Mouse (Mus musculus): ENCODE measurements around the gene Zbtb5. TPM values are rescaled to one million over a fixed set of nuclear protein-coding genes. Genes with fewer than 3 reads are reported as not detected.
"Not testable (repeated sequence)": the region's sequence is repeated elsewhere in the genome, so short reads cannot be mapped to it uniquely, and the experiment has no call there.

Zbtb5 gene
- polyA plus RNA-seq, 1 experiment from 2014 or later, result 8.3 TPM

DNA sequence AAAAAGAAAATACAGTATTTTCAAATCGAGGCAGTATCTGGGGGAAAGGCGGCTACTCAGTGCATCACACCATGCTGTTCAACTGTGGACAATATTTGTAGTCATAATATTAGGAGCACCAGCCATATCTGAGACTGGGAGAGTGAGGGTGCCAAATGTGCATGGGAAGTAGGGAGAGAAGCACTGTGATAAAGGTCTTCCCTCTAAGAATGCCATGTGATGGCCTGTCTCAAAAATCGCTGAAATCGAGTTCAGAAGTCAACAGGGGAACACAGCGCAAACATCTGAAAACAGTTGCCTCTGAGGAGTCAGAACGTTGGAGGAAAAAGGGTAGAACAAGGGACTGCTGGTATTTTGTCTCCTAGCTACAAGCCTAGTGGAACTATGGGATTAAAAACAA is 12.2 kb downstream of the Zbtb5 start:
- Histone ChIP-seq H3K4me2 (no peak overlapping the region), H3K36me3 (peaks cover 3% of the 10 kb centered on the region), H3K27me3 (replicated peaks) (no peaks in the 10 kb centered on the region), H3K27ac (no peak overlapping the region), H3K9ac (no peak overlapping the region), H3K4me3 (no peak overlapping the region), H3K9me3 (replicated peaks) (no peaks in the 10 kb centered on the region), H3K4me1 (peaks cover 37% of the 10 kb centered on the region)
- ATAC-seq, result no peak
- WGBS (ENCODE audit: insufficient replicate concordance), result 79% methylated on average over 6 of the region's 6 CpGs

- Histone ChIP-seq H3K4me2 (no peak overlapping the region), H3K9ac (no peak overlapping the region), H3K4me1 (peaks cover 56% of the 10 kb centered on the region), H3K4me3 (no peak overlapping the region), H3K9me3 (replicated peaks) (no peaks in the 10 kb centered on the region), H3K27ac (no peak overlapping the region), H3K36me3 (peaks cover 18% of the 10 kb centered on the region), H3K27me3 (replicated peaks) (no peaks in the 10 kb centered on the region)
- WGBS (ENCODE audit: insufficient replicate concordance), result 72% methylated on average over 3 of the region's 3 CpGs
- ATAC-seq, result no peak
Observed at GRCm38 (mm10) chr4:44998071-44998470, 14.1 kb downstream of the Zbtb5 start.

DNA sequence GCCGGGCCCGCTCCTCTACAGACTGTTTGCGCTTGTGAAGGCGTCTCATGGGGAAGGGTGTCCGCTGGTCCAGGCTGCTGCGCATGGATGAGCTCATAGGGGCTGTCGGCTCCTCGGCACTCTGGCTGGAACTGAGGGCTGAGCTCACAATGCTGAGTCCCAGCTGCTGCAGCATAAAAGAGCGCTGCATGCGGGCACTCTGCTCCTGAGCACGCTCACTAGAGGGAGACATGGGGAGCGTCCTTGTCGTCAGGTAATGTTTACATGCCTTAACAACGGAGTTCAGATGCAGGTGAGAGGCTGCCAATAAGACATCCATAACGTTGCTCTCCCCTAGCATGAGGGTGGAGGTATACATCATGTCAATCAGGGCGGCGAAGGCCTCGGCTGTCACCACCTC is 17.4 kb downstream of the Zbtb5 start:
- peak overlapping the region; percentile 6; the same call in 1 of the 2 replicates for H3K9ac ChIP-seq
- no peaks in the 10 kb centered on the region for H3K9me3 ChIP-seq (replicated peaks)
- H3K4me2 ChIP-seq, result peak overlapping the region; percentile 60
- peak overlapping the region; percentile 88 for H3K27ac ChIP-seq
- WGBS (ENCODE audit: insufficient replicate concordance), result 85% methylated on average over 18 of the region's 18 CpGs
- ATAC-seq, result no peak
- peaks cover 48% of the 10 kb centered on the region for H3K36me3 ChIP-seq
- H3K27me3 ChIP-seq (replicated peaks), result no peaks in the 10 kb centered on the region
- H3K4me1 ChIP-seq, result peaks cover 64% of the 10 kb centered on the region
- no peak overlapping the region for H3K4me3 ChIP-seq

DNA sequence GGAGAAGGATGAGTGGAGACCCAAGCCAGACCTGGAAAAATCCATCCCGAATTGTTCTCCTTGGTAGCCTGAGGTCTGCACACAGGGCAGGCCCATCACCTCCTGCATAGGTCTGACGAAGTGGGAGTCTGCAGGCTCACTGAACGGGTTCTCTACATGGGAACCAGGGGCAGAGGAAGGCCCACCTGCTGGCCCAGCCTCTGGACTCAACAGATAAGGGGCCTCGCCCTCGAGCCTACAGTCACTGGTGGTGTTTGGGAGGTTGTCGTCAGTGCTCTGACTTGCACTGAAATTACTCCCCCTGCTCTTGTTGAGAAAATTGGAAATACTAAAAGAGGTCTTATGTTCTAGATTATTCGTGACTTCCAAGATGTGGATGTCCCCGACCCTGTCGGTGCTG is 18.4 kb downstream of the Zbtb5 start:
- H3K9ac ChIP-seq, result peak overlapping the region; percentile 59
- peak; percentile 99 for ATAC-seq
- H3K4me3 ChIP-seq, result peak overlapping the region; percentile 0; the same call in 1 of the 2 replicates

GRCm38 (mm10) chr4:44993179-44993578 is 19.0 kb downstream of the Zbtb5 start:
- peak overlapping the region; percentile 88 for H3K27ac ChIP-seq
- peaks cover 64% of the 10 kb centered on the region for H3K36me3 ChIP-seq
- 86% methylated on average over 14 of the region's 14 CpGs for WGBS (ENCODE audit: insufficient replicate concordance)

More for the DNA sequence above, 18.4 kb downstream of the Zbtb5 start:
- Histone ChIP-seq H3K4me1 (peaks cover 57% of the 10 kb centered on the region), H3K36me3 (peaks cover 58% of the 10 kb centered on the region), H3K4me2 (peak overlapping the region; percentile 60), H3K9me3 (replicated peaks) (no peaks in the 10 kb centered on the region), H3K27ac (peak overlapping the region; percentile 88), H3K27me3 (replicated peaks) (no peaks in the 10 kb centered on the region)
- 43% methylated on average over 9 of the region's 9 CpGs for WGBS (ENCODE audit: insufficient replicate concordance)

GRCm38 (mm10) chr4:44992330-44992729 is 19.9 kb downstream of the Zbtb5 start:
- not testable (repeated sequence) for H3K9ac ChIP-seq; H3K4me3 ChIP-seq; H3K27me3 ChIP-seq (replicated peaks); H3K4me2 ChIP-seq; ATAC-seq; H3K9me3 ChIP-seq (replicated peaks)
- 88% methylated on average over 11 of the region's 11 CpGs for WGBS (ENCODE audit: insufficient replicate concordance)
- H3K27ac ChIP-seq, result 0 out of 2 replicates have a peak overlapping the region, but pooled peaks have one; percentile 48
- H3K4me1 ChIP-seq, result peaks cover 50% of the 10 kb centered on the region
- H3K36me3 ChIP-seq, result peaks cover 73% of the 10 kb centered on the region

More at GRCm38 (mm10) chr4:44993179-44993578, 19.0 kb downstream of the Zbtb5 start:
- H3K4me1 ChIP-seq, result peaks cover 56% of the 10 kb centered on the region
- H3K4me3 ChIP-seq; H3K9ac ChIP-seq; ATAC-seq; H3K9me3 ChIP-seq (replicated peaks); H3K27me3 ChIP-seq (replicated peaks): not testable (repeated sequence)
- H3K4me2 ChIP-seq, result peak overlapping the region; percentile 60; the same call in 1 of the 2 replicates

DNA sequence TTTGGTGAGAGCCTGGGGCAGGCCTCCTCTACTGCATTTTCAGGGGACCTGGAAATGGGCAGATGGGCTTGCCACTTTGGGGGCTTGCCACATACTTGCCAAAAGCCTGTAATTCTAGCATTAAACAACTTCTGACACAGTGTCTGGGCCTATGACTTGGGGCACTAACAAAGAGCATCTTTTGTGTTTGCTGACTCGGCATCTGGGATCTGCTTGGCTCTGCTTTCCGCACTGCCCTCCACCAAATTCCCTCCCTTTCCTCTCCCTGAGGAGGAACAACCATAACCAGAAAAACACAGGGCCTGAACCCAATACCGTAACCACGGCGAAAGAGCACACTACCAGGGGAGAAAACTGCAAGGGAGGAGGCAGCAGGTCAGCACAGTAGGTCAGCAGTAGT is 21.7 kb downstream of the Zbtb5 start:
- H3K4me2 ChIP-seq, result no peak overlapping the region
- no peak for ATAC-seq
- H3K9ac ChIP-seq, result no peak overlapping the region
- H3K4me3 ChIP-seq, result no peak overlapping the region
- 91% methylated on average over 5 of the region's 5 CpGs for WGBS (ENCODE audit: insufficient replicate concordance)
- H3K27me3 ChIP-seq (replicated peaks), result no peaks in the 10 kb centered on the region
- H3K36me3 ChIP-seq, result peaks cover 90% of the 10 kb centered on the region
- H3K27ac ChIP-seq, result no peak overlapping the region
- H3K9me3 ChIP-seq (replicated peaks), result no peaks in the 10 kb centered on the region
- peaks cover 33% of the 10 kb centered on the region for H3K4me1 ChIP-seq

DNA sequence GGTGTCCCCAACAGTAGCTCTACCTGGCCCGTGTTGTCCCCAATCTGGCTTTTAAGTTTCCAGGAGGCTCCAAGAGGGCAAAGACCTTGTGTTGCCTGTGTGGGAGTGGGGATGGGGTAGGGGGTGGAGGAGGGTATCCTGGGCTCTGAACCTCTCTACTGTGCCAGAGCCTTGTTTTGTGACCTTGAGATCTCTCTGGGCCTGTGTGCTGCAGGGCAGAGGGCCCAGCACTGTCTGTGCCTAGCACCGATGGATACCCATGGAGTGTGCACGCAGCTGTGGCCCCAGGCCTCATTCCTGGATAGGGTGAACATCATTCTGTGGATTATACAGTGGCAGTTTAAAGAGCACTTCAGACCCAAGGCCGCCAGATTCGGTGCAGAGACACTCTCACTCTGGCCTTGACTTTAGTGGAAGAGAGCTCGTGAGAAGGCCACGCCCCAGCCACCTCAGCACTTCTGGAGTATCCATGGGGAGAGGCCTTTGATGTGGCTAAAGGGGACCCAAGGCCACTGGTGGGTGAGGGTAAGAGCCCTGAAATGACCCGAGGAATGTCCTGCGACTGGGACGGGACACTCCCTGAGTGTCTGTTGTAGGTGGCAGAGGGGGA is 29.0 kb downstream of the Zbtb5 start:
- peak overlapping the region; percentile 80 for H3K4me3 ChIP-seq
- H3K4me1 ChIP-seq, result peaks cover 56% of the 10 kb centered on the region
- peaks cover 46% of the 10 kb centered on the region for H3K36me3 ChIP-seq
- no peak for ATAC-seq
- 67% methylated on average over 10 of the region's 10 CpGs for WGBS (ENCODE audit: insufficient replicate concordance)
- H3K9ac ChIP-seq, result peak overlapping the region; percentile 89
- peak overlapping the region; percentile 82 for H3K4me2 ChIP-seq
- H3K27me3 ChIP-seq (replicated peaks), result no peaks in the 10 kb centered on the region
- no peaks in the 10 kb centered on the region for H3K9me3 ChIP-seq (replicated peaks)
- H3K27ac ChIP-seq, result no peak overlapping the region; the same call in 1 of the 2 replicates

DNA sequence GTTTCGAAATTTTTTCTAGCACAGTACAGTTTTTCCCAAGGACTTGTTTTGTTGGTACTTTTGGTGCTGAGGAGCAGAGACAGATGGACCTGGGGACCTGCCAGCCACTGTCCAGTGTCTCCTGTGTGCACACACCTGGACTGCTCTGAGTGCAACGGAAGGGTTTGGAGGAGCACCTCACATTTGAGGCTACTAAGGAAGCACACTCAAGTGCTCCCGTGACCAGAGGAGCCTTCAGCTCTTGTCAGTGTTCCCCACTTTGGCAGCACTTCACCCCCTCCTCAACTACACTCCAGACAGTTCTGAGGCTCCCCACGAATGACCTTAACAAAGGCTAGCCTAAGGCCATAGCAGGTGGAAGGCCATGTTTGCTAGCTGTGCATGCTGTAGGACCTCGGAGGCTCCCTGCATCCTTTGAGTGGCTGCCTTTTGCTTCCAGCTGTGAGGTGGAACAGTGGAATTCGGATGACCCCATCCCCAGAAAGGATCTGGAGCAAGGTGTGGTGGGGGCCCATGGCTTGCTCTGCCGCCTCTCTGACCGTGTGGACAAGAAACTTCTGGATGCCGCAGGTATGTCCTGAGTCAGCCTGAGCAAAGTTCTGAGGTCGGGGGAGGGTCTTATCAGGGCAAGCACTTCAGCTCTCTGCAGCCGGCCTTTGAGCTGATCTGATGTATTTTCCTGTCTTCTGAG is 29.6 kb downstream of the Zbtb5 start:
- H3K36me3 ChIP-seq, result peaks cover 40% of the 10 kb centered on the region
- ATAC-seq, result no peak
- peak overlapping the region; percentile 89 for H3K9ac ChIP-seq
- peak overlapping the region; percentile 88 for H3K27ac ChIP-seq
- no peaks in the 10 kb centered on the region for H3K27me3 ChIP-seq (replicated peaks)
- 46% methylated on average over 11 of the region's 11 CpGs for WGBS (ENCODE audit: insufficient replicate concordance)
- H3K4me2 ChIP-seq, result peak overlapping the region; percentile 82
- peak overlapping the region; percentile 80 for H3K4me3 ChIP-seq
- H3K9me3 ChIP-seq (replicated peaks), result no peaks in the 10 kb centered on the region
- peaks cover 56% of the 10 kb centered on the region for H3K4me1 ChIP-seq

- Histone ChIP-seq H3K4me2 (peak overlapping the region; percentile 82), H3K4me1 (peaks cover 56% of the 10 kb centered on the region), H3K9me3 (replicated peaks) (peaks cover 2% of the 10 kb centered on the region; the same call in 1 of the 2 replicates), H3K27me3 (replicated peaks) (no peaks in the 10 kb centered on the region), H3K27ac (peak overlapping the region; percentile 88), H3K4me3 (peak overlapping the region; percentile 80), H3K9ac (peak overlapping the region; percentile 89), H3K36me3 (peaks cover 33% of the 10 kb centered on the region)
- no peak for ATAC-seq
- WGBS (ENCODE audit: insufficient replicate concordance), result 32% methylated on average over 5 of the region's 5 CpGs
Observed at GRCm38 (mm10) chr4:44981974-44982287, 30.3 kb downstream of the Zbtb5 start.

GRCm38 (mm10) chr4:44981280-44981973 is 30.8 kb downstream of the Zbtb5 start, which contains the start of gene Grhpr:
Grhpr (plus strand) TSS chr4:44981395.
- peak within 1 kb of the TSS; percentile 88 for H3K27ac ChIP-seq
- peak within 1 kb of the TSS; percentile 80 for H3K4me3 ChIP-seq
- H3K27me3 ChIP-seq (replicated peaks), result no peaks in the 10 kb centered on the region
- WGBS (ENCODE audit: insufficient replicate concordance), result 1% methylated on average over 40 of the region's 40 CpGs
- peaks cover 28% of the 10 kb centered on the region for H3K36me3 ChIP-seq
- peak within 1 kb of the TSS; percentile 82 for H3K4me2 ChIP-seq
- peaks cover 3% of the 10 kb centered on the region; the same call in 1 of the 2 replicates for H3K9me3 ChIP-seq (replicated peaks)
- peaks cover 56% of the 10 kb centered on the region for H3K4me1 ChIP-seq
- peak; percentile 92 for ATAC-seq
- H3K9ac ChIP-seq, result peak within 1 kb of the TSS; percentile 89

Measured in liver, embryonic 12.5 days (tissue).